Mouse (Mus musculus) kidney, postnatal 10 days (tissue): ENCODE results near the gene Ggct.

Experiments
- DNase-seq: peaks from one replicate; pipeline ENCODE4 v3.0.0; 2021; ENCODE audit warnings: mixed read lengths

The Ggct gene

GRCm38 (mm10) chr6:54946241-54946953, 46.4 kb downstream of the Ggct start:
- no peak for DNase-seq

- no peak for DNase-seq
These were observed 48.2 kb downstream of the Ggct start for GRCm38 (mm10) chr6:54944551-54944950.

- no peak for DNase-seq
These were observed 49.0 kb downstream of the Ggct start for GRCm38 (mm10) chr6:54943753-54944152.

- peak; percentile 20 for DNase-seq
These were observed 49.5 kb downstream of the Ggct start for GRCm38 (mm10) chr6:54943292-54943691.

- no peak for DNase-seq
These were observed 51.6 kb downstream of the Ggct start for GRCm38 (mm10) chr6:54941149-54941548.

GRCm38 (mm10) chr6:54940126-54940525, 52.6 kb downstream of the Ggct start:
- DNase-seq: peak; percentile 44

GRCm38 (mm10) chr6:54939631-54940030, 53.1 kb downstream of the Ggct start:
- DNase-seq: peak; percentile 55

GRCm38 (mm10) chr6:54936496-54936895, 56.3 kb downstream of the Ggct start:
- no peak for DNase-seq

GRCm38 (mm10) chr6:54934930-54935329, 57.8 kb downstream of the Ggct start:
- no peak for DNase-seq

GRCm38 (mm10) chr6:54934313-54934712, 58.4 kb downstream of the Ggct start:
- DNase-seq: no peak

- DNase-seq: peak; percentile 28
These were observed 58.9 kb downstream of the Ggct start for GRCm38 (mm10) chr6:54933866-54934265.

- no peak for DNase-seq
These were observed 59.5 kb downstream of the Ggct start for GRCm38 (mm10) chr6:54933216-54933615.
